8 mouse cellular contexts compared by ENCODE assay signal in the genomic region with DNA sequence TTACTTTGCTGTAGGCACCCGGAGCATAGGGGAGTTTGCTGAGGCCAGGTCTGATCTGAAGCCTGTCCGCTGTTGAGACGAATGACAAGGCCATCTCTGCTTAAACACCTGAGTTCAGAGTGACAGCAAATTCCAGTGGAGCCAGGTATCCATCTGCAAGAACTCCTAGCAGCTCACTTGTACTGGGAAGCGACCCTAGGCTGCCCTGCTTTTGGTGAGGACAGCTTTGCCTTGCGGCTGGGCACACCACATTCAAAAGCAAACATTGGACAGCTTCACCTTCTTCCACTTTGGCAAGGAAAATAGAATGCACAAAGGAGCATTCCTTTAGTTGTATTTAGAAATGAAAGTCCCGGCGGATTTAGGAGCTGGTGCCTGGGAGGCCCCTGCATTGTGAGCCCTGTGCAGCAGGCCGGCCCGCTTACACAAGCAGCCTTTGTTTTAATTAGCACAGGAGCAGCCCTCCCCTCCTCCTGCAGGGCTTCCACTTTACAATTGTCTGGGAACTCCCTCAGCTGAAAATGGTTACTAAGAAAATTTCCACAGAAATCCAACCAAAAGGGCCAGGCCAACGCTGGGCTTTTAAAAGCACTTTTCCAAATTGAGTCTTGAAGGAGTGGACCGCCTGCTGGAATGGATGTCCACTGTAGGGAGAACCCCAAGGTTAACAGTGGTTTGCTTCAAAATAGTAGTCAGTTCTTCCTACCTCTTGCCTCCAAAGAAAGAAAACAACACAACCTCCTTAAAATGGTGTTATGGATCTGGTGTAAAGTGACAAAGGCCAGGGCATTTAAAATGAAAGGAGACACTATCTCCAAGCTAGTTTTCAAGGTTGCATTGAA.
A peak's percentile ranks its signal among the peaks of the same experiment; 100 is the strongest.
DNase-seq lines count a peak whose midpoint lies in the region; ATAC-seq and TF ChIP-seq lines count a peak whose summit lies in the region.

No protein-coding gene starts in this region.

- DNase-seq in left cerebral cortex, adult 11 months (ENCODE audit: low spot score), result peak; percentile 28
- DNase-seq in left cerebral cortex, adult 18-20 months (ENCODE audit: low spot score in 2 of 2), result no peak
- peak; percentile 67 for DNase-seq in forebrain, embryonic 11.5 days (ENCODE audit: low spot score)
- DNase-seq in heart, postnatal 0 days (ENCODE audit: low spot score), result peak; percentile 36
- DNase-seq in left cerebral cortex, adult 2 months (ENCODE audit: extremely low spot score in 1 of 2, low spot score in 2 of 2), result peak in 1 of 2 experiments; percentile 49
- DNase-seq in spleen, postnatal 4 days (ENCODE audit: low spot score in 2 of 2), result no peak
- no peak for DNase-seq in spleen, adult 12 weeks (ENCODE audit: low spot score)

- peak; percentile 91 for ATAC-seq in forebrain, embryonic 11.5 days (replicated peaks; ENCODE audit: low FRiP score)
- peak; percentile 68 for ATAC-seq in heart, postnatal 0 days (ENCODE audit: insufficient read depth, low read depth)
- ATAC-seq in neural tube, embryonic 13.5 days (ENCODE audit: low read depth), result peak; percentile 91

- H3K9me3 ChIP-seq in forebrain, embryonic 11.5 days (ENCODE audit: control insufficient read depth, low read length), result no peaks in the 10 kb centered on the region
- no peaks in the 10 kb centered on the region for H3K9me3 ChIP-seq in heart, postnatal 0 days (replicated peaks; ENCODE audit: control insufficient read depth, low read length)
- no peaks in the 10 kb centered on the region for H3K9me3 ChIP-seq in neural tube, embryonic 13.5 days

- no peak for TF ChIP-seq CTCF in heart, postnatal 0 days (IDR thresholded peaks at IDR 0.05; ENCODE audit: low read depth)
- TF ChIP-seq CTCF in left cerebral cortex, adult 2 months (IDR thresholded peaks at IDR 0.05), result no peak; the same call in 1 of the 2 replicates

- 9% methylated on average over 11 of the region's 11 CpGs for WGBS in forebrain, embryonic 11.5 days
- 37% methylated on average over 11 of the region's 11 CpGs for WGBS in heart, postnatal 0 days
- WGBS in neural tube, embryonic 13.5 days, result 18% methylated on average over 11 of the region's 11 CpGs

- peak overlapping the region; percentile 75 for H3K27ac ChIP-seq in forebrain, embryonic 11.5 days (ENCODE audit: low read depth, low read length)
- peak overlapping the region; percentile 36 for H3K27ac ChIP-seq in heart, postnatal 0 days (ENCODE audit: low read depth)
- peak overlapping the region; percentile 42; the same call in 1 of the 2 replicates for H3K27ac ChIP-seq in left cerebral cortex, adult 2 months
- peak overlapping the region; percentile 72 for H3K27ac ChIP-seq in neural tube, embryonic 13.5 days (replicated peaks)

- TF ChIP-seq EP300 in heart, postnatal 0 days (IDR thresholded peaks at IDR 0.05; ENCODE audit: low read depth), result no peak

- no peak overlapping the region for H3K4me3 ChIP-seq in forebrain, embryonic 11.5 days (ENCODE audit: low read depth, low read length)
- no peak overlapping the region for H3K4me3 ChIP-seq in heart, postnatal 0 days (ENCODE audit: low read depth, low read length)
- no peak overlapping the region for H3K4me3 ChIP-seq in left cerebral cortex, adult 2 months
- H3K4me3 ChIP-seq in neural tube, embryonic 13.5 days, result no peak overlapping the region

- no peaks in the 10 kb centered on the region for H3K27me3 ChIP-seq in forebrain, embryonic 11.5 days (ENCODE audit: control insufficient read depth, insufficient read depth, low read length)
- no peaks in the 10 kb centered on the region for H3K27me3 ChIP-seq in heart, postnatal 0 days (ENCODE audit: control insufficient read depth, insufficient read depth, low read length)
- H3K27me3 ChIP-seq in neural tube, embryonic 13.5 days, result no peaks in the 10 kb centered on the region

- intact Hi-C loops in left cerebral cortex, adult 2 months (cut with DNase I), result loop anchor here (2.0 kb wide), 2 partner anchors 19 to 37 kb away; no protein-coding TSS in a partner anchor

- peaks cover 14% of the 10 kb centered on the region for H3K4me1 ChIP-seq in forebrain, embryonic 11.5 days (replicated peaks; ENCODE audit: control insufficient read depth, insufficient read depth, low read length)
- peaks cover 11% of the 10 kb centered on the region; the same call in 1 of the 2 replicates for H3K4me1 ChIP-seq in heart, postnatal 0 days (ENCODE audit: control insufficient read depth, insufficient read depth)
- peaks cover 27% of the 10 kb centered on the region for H3K4me1 ChIP-seq in neural tube, embryonic 13.5 days (replicated peaks)

- H3K9ac ChIP-seq in forebrain, embryonic 11.5 days (ENCODE audit: low read length), result peak overlapping the region; percentile 43
- H3K9ac ChIP-seq in heart, postnatal 0 days (replicated peaks; ENCODE audit: low read depth, low read length), result peak overlapping the region; percentile 6; the same call in 1 of the 2 replicates
- H3K9ac ChIP-seq in neural tube, embryonic 13.5 days, result no peak overlapping the region

- H3K4me2 ChIP-seq in forebrain, embryonic 11.5 days (ENCODE audit: low read depth, low read length, severe bottlenecking), result peak overlapping the region; percentile 19; the same call in 1 of the 2 replicates
- peak overlapping the region; percentile 37 for H3K4me2 ChIP-seq in heart, postnatal 0 days (ENCODE audit: low read depth, low read length)
- H3K4me2 ChIP-seq in neural tube, embryonic 13.5 days, result peak overlapping the region; percentile 6

- H3K36me3 ChIP-seq in forebrain, embryonic 11.5 days (ENCODE audit: control insufficient read depth, insufficient read depth, low read length), result no peaks in the 10 kb centered on the region
- no peaks in the 10 kb centered on the region for H3K36me3 ChIP-seq in heart, postnatal 0 days (replicated peaks; ENCODE audit: control insufficient read depth, insufficient read depth, low read length)
- H3K36me3 ChIP-seq in neural tube, embryonic 13.5 days, result no peaks in the 10 kb centered on the region

Comparison
In these comparisons a context has a peak if more than half of its experiments do, and no peak if none do; other contexts are left out.
1. DNase-seq: peak in left cerebral cortex, adult 11 months (single experiment), forebrain, embryonic 11.5 days (single experiment) and heart, postnatal 0 days (single experiment); none in left cerebral cortex, adult 18-20 months (0 of 2), spleen, postnatal 4 days (0 of 2) and spleen, adult 12 weeks (single experiment).
2. Peak in every context shown above with its lines, with median percentiles within 50 percentile points of each other: ATAC-seq, H3K27ac ChIP-seq and H3K4me2 ChIP-seq.